Mouse (Mus musculus): Measurements from ENCODE around the gene Ndufa13. TPM values are rescaled to one million over a fixed set of nuclear protein-coding genes. Genes with fewer than 3 reads are reported as not detected.

Ndufa13 gene
- polyA plus RNA-seq, 1 experiment from 2014 or later, result 177 TPM

DNA sequence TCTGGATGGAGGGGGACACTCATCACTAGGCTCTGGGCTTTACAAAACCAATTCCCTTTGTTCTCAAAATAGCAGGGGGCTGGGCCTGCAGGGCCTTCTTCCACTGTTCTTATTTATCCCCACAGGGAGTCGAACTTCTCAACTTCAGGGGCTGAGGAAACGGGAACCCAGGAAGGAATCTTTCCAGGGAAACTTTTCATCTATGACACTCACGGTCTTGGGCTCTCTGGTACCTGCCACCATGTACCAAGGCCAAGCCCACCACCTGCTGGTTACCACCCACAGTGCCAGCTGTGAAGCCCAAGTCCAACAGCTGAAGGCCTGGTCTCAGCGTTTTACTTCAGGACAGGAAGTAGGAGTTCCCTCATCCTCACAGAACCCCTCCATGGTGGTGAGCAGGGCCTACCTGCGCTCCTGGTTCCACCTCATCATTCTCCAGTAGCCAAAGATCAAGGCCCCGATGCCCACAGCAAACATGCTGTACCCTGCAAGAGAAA, 7.5 kb downstream of the Ndufa13 start:
- TF ChIP-seq CTCF (IDR thresholded peaks at IDR 0.05) (no peak), EP300 (IDR thresholded peaks at IDR 0.05) (no peak)
- H3K4me1 ChIP-seq (ENCODE audit: insufficient read depth, low read depth, low read length), result no peaks in the 10 kb centered on the region
- 66% methylated on average over 6 of the region's 6 CpGs for WGBS

GRCm38 (mm10) chr8:69893863-69894262, 8.5 kb downstream of the Ndufa13 start:
- no peak overlapping the region for H3K4me2 ChIP-seq (replicated peaks; ENCODE audit: low read depth, low read length)
- DNase-seq (ENCODE audit: low spot score), result peak; percentile 79
- H3K4me1 ChIP-seq (ENCODE audit: insufficient read depth, low read depth, low read length), result peaks cover 2% of the 10 kb centered on the region; the same call in 1 of the 2 replicates
- H3K9ac ChIP-seq (replicated peaks; ENCODE audit: low read depth), result no peak overlapping the region
- no peaks in the 10 kb centered on the region for H3K36me3 ChIP-seq (ENCODE audit: insufficient read depth, low read length)
- H3K9me3 ChIP-seq (ENCODE audit: low read length), result no peaks in the 10 kb centered on the region
- 43% methylated on average over 17 of the region's 17 CpGs for WGBS
- no peak overlapping the region for H3K4me3 ChIP-seq (ENCODE audit: low read depth, low read length)
- H3K27ac ChIP-seq (ENCODE audit: low read length), result no peak overlapping the region
- H3K27me3 ChIP-seq (replicated peaks; ENCODE audit: insufficient read depth, low read length), result peaks cover 11% of the 10 kb centered on the region
- peak; percentile 63 for ATAC-seq
- peak; percentile 74 for TF ChIP-seq CTCF (IDR thresholded peaks at IDR 0.05)
- no peak for TF ChIP-seq EP300 (IDR thresholded peaks at IDR 0.05)

More for the DNA sequence above, 7.5 kb downstream of the Ndufa13 start:
- no peaks in the 10 kb centered on the region for H3K9me3 ChIP-seq (ENCODE audit: low read length)
- peaks cover under 1% of the 10 kb centered on the region; the same call in 1 of the 2 replicates for H3K27me3 ChIP-seq (replicated peaks; ENCODE audit: insufficient read depth, low read length)
- H3K27ac ChIP-seq (ENCODE audit: low read length), result no peak overlapping the region
- no peak for DNase-seq (ENCODE audit: low spot score)
- H3K4me3 ChIP-seq (ENCODE audit: low read depth, low read length), result no peak overlapping the region
- H3K9ac ChIP-seq (replicated peaks; ENCODE audit: low read depth), result no peak overlapping the region
- no peaks in the 10 kb centered on the region for H3K36me3 ChIP-seq (ENCODE audit: insufficient read depth, low read length)
- no peak overlapping the region for H3K4me2 ChIP-seq (replicated peaks; ENCODE audit: low read depth, low read length)
- ATAC-seq, result no peak

DNA sequence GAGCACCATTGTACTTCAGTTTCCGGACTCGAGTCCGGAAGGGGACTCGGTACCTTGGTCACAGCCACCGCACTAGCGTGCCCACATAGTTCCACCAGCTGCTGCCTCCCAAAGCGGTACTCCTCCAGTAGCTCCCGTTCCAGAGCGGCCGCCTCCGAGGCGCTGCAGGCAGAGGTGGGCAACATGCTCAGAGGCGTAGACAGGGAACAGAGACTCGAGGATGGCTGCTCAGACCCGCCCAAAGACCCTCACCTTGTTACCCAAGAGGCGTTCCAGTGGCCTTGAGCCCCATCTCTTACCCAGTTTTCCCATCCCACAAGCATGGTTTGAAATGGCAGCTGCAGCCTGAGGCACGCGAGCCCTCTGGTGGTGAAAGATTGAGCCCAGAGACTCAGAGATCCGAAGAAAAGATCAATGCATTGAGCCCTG, 11.5 kb downstream of the Ndufa13 start:
- WGBS, result 34% methylated on average over 19 of the region's 19 CpGs
- DNase-seq (ENCODE audit: low spot score), result peak; percentile 54

GRCm38 (mm10) chr8:69888902-69889301, 13.5 kb downstream of the Ndufa13 start:
- no peak overlapping the region for H3K27ac ChIP-seq (ENCODE audit: low read length)
- no peak for DNase-seq (ENCODE audit: low spot score)
- H3K4me1 ChIP-seq (ENCODE audit: insufficient read depth, low read depth, low read length), result peaks cover 7% of the 10 kb centered on the region; the same call in 1 of the 2 replicates
- H3K9ac ChIP-seq (replicated peaks; ENCODE audit: low read depth), result no peak overlapping the region
- peak overlapping the region; percentile 8; the same call in 1 of the 2 replicates for H3K4me3 ChIP-seq (ENCODE audit: low read depth, low read length)
- ATAC-seq, result peak; percentile 16; the same call in 1 of the 2 replicates
- H3K4me2 ChIP-seq (replicated peaks; ENCODE audit: low read depth, low read length), result peak overlapping the region; percentile 49
- WGBS, result 4% methylated on average over 23 of the region's 32 CpGs
- H3K9me3 ChIP-seq (ENCODE audit: low read length), result no peaks in the 10 kb centered on the region
- H3K27me3 ChIP-seq (replicated peaks; ENCODE audit: insufficient read depth, low read length), result peaks cover 60% of the 10 kb centered on the region
- no peaks in the 10 kb centered on the region for H3K36me3 ChIP-seq (ENCODE audit: insufficient read depth, low read length)
- TF ChIP-seq EP300 (IDR thresholded peaks at IDR 0.05) (no peak), CTCF (IDR thresholded peaks at IDR 0.05) (no peak)

More for the DNA sequence above, 11.5 kb downstream of the Ndufa13 start:
- no peak overlapping the region for H3K27ac ChIP-seq (ENCODE audit: low read length)
- H3K9me3 ChIP-seq (ENCODE audit: low read length), result no peaks in the 10 kb centered on the region
- H3K4me3 ChIP-seq (ENCODE audit: low read depth, low read length), result no peak overlapping the region
- H3K4me2 ChIP-seq (replicated peaks; ENCODE audit: low read depth, low read length), result no peak overlapping the region
- H3K36me3 ChIP-seq (ENCODE audit: insufficient read depth, low read length), result no peaks in the 10 kb centered on the region
- TF ChIP-seq EP300 (IDR thresholded peaks at IDR 0.05) (no peak), CTCF (IDR thresholded peaks at IDR 0.05) (peak; percentile 79)
- H3K4me1 ChIP-seq (ENCODE audit: insufficient read depth, low read depth, low read length), result peaks cover 7% of the 10 kb centered on the region; the same call in 1 of the 2 replicates
- H3K27me3 ChIP-seq (replicated peaks; ENCODE audit: insufficient read depth, low read length), result peaks cover 41% of the 10 kb centered on the region
- no peak overlapping the region for H3K9ac ChIP-seq (replicated peaks; ENCODE audit: low read depth)
- no peak for ATAC-seq

GRCm38 (mm10) chr8:69888244-69888866, 14.0 kb downstream of the Ndufa13 start:
- Histone ChIP-seq H3K27ac (ENCODE audit: low read length) (no peak overlapping the region), H3K9me3 (ENCODE audit: low read length) (no peaks in the 10 kb centered on the region), H3K4me2 (replicated peaks; ENCODE audit: low read depth, low read length) (peak overlapping the region; percentile 49), H3K4me3 (ENCODE audit: low read depth, low read length) (peak overlapping the region; percentile 8; the same call in 1 of the 2 replicates), H3K36me3 (ENCODE audit: insufficient read depth, low read length) (no peaks in the 10 kb centered on the region), H3K4me1 (ENCODE audit: insufficient read depth, low read depth, low read length) (peaks cover 7% of the 10 kb centered on the region; the same call in 1 of the 2 replicates), H3K27me3 (replicated peaks; ENCODE audit: insufficient read depth, low read length) (peaks cover 65% of the 10 kb centered on the region), H3K9ac (replicated peaks; ENCODE audit: low read depth) (no peak overlapping the region)
- DNase-seq (ENCODE audit: low spot score), result peak; percentile 38
- no peak for TF ChIP-seq EP300 (IDR thresholded peaks at IDR 0.05)
- TF ChIP-seq CTCF (IDR thresholded peaks at IDR 0.05), result no peak
- ATAC-seq, result peak; percentile 56
- WGBS, result 7% methylated on average over 24 of the region's 24 CpGs

DNA sequence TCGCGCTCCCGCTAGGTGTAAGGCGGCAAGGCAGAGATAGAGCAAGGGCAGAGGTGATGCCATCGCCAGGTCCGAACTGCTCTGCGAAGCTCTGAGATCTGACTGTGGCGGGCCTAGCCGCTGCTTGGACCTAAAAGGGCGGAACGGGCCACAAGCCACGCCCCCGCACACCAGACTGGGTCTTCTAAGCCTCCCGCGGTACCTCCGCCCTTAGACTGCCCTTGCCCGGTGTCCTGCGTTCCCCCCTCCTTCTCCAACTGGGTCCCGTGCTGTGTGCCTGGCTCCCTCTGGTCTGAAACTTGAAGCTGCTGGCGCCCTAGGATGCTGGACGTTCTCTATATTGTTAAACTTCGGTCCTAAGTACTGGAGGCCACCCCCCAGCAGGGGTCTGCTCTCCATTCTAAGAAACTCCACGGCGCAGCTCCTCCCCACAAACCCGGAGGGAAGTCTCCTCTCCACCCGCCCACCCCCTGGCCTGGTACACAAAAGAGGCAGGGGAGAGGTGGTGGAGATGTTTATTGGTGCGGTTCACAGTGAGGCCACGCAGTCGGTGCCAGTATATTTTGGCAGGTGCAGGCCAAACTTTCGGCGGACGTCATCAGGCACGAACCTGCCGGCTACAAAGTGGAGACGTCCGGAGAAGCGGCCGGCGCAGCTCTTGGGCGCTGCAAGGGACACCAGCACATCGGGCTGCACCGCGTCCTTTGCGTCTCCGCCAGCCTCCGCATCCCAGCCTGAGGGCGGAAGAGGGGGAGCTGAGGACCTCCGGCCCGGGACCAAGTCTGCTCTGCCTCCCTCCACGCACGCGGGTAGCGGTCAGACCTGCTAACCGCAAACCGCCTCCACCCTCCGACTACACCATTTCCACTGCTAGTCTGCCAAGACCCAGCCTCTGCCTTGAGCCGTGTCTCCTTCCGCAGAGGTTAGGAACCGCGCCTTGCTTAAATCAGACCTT, 14.8 kb downstream of the Ndufa13 start, which contains the start of gene Cilp2:
Gene Cilp2, minus strand, starts transcription at position 399 of the 955 bp plus-strand sequence.
- H3K27me3 ChIP-seq (replicated peaks; ENCODE audit: insufficient read depth, low read length), result peaks cover 73% of the 10 kb centered on the region
- H3K27ac ChIP-seq (ENCODE audit: low read length), result no peak within 1 kb of the TSS
- ATAC-seq (peak; percentile 34), DNase-seq (ENCODE audit: low spot score) (peak; percentile 35)
- H3K9ac ChIP-seq (replicated peaks; ENCODE audit: low read depth), result no peak within 1 kb of the TSS
- H3K4me2 ChIP-seq (replicated peaks; ENCODE audit: low read depth, low read length), result peak within 1 kb of the TSS; percentile 49
- no peak for TF ChIP-seq CTCF (IDR thresholded peaks at IDR 0.05)
- no peak for TF ChIP-seq EP300 (IDR thresholded peaks at IDR 0.05)
- 2% methylated on average over 57 of the region's 60 CpGs for WGBS
- peak within 1 kb of the TSS; percentile 8 for H3K4me3 ChIP-seq (ENCODE audit: low read depth, low read length)
- H3K4me1 ChIP-seq (ENCODE audit: insufficient read depth, low read depth, low read length), result peaks cover 7% of the 10 kb centered on the region; the same call in 1 of the 2 replicates
- H3K36me3 ChIP-seq (ENCODE audit: insufficient read depth, low read length), result no peaks in the 10 kb centered on the region
- H3K9me3 ChIP-seq (ENCODE audit: low read length), result no peaks in the 10 kb centered on the region

All from lung, postnatal 0 days (tissue).